ENCODE assay signal across 14 mouse cellular contexts in the genomic region with DNA sequence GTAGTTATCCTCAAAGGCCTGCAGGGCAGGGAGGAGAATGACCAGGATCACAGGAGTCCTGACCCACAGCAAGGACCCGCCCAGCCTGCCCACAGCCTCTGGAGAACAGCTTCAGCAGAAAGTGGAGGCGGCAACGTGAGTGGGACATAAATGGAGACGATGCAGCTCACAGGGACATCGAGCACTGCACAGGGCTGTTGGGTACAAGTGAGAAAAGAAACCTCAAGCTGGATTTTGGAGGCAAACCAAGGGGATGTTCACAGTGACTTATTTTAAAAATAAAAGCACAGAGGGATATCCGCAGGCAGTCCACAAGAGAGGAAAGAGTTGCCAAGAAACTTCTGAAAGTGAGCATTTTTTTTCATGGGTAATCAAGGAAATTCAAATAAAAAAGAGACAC. TPM values are rescaled to one million over a fixed set of nuclear protein-coding genes. Genes with fewer than 3 reads are reported as not detected.
"Had no signal": no experiment of that assay in that cellular context is flagged by ENCODE, and none has a peak within 500 bp of the region (broad histone marks: within the 10 kb centered on the region; RNA-seq: fewer than 3 reads in every experiment).

No protein-coding gene starts in this region.

- DNase-seq: kidney, adult 18-20 months; kidney, adult 9 months; kidney, postnatal 14 days; kidney, postnatal 4 days; liver, postnatal 0 days; lung, embryonic 14.5 days; right cerebral cortex, postnatal 25 days; thymus, adult 18-20 months; thymus, postnatal 36 days had no signal

- ATAC-seq: inflammation-experienced regulatory T-cells, adult 6 months; intestine, embryonic 16.5 days; liver, postnatal 0 days; lung, postnatal 0 days; midbrain, embryonic 15.5 days had no signal

RNA-seq across cellular contexts. Expression of gene Scn5a, which starts 48.4 kb away (rescaled TPM):
- total RNA-seq: megakaryocyte, adult 5-6 weeks had no signal
